Comparison of ENCODE assay signal across 25 mouse cellular contexts in genomic region chr10:58943661-58944400, GRCm38 (mm10).
A peak's percentile ranks its signal among the peaks of the same experiment; 100 is the strongest.
DNase-seq lines count a peak whose midpoint lies in the region; ATAC-seq and TF ChIP-seq lines count a peak whose summit lies in the region.
"Had no signal": no experiment of that assay in that cellular context is flagged by ENCODE, and none has a peak within 500 bp of the region (broad histone marks: within the 10 kb centered on the region; RNA-seq: fewer than 3 reads in every experiment).

No protein-coding gene starts in this region.

- no peaks in the 10 kb centered on the region for H3K9me3 ChIP-seq in embryonic facial prominence, embryonic 13.5 days
- H3K9me3 ChIP-seq in embryonic facial prominence, embryonic 10.5 days: no peaks in the 10 kb centered on the region
- H3K9me3 ChIP-seq in heart, embryonic 10.5 days: no peaks in the 10 kb centered on the region
- no peaks in the 10 kb centered on the region for H3K9me3 ChIP-seq in stomach, embryonic 15.5 days
- H3K9me3 ChIP-seq in stomach, postnatal 0 days (ENCODE audit: control insufficient read depth, low read length): no peaks in the 10 kb centered on the region
- no peaks in the 10 kb centered on the region for H3K9me3 ChIP-seq in forebrain, embryonic 11.5 days (ENCODE audit: control insufficient read depth, low read length)
- H3K9me3 ChIP-seq: forebrain, embryonic 13.5 days; heart, embryonic 12.5 days; hindbrain, embryonic 10.5 days; intestine, embryonic 15.5 days; liver, embryonic 15.5 days; midbrain, embryonic 13.5 days; neural tube, embryonic 13.5 days had no signal

- peaks cover 8% of the 10 kb centered on the region for H3K4me1 ChIP-seq in embryonic facial prominence, embryonic 13.5 days
- H3K4me1 ChIP-seq in embryonic facial prominence, embryonic 10.5 days: no peaks in the 10 kb centered on the region
- H3K4me1 ChIP-seq in heart, embryonic 10.5 days: no peaks in the 10 kb centered on the region
- H3K4me1 ChIP-seq in stomach, embryonic 15.5 days: no peaks in the 10 kb centered on the region
- no peaks in the 10 kb centered on the region for H3K4me1 ChIP-seq in stomach, postnatal 0 days (replicated peaks; ENCODE audit: control insufficient read depth, insufficient read depth)
- no peaks in the 10 kb centered on the region for H3K4me1 ChIP-seq in forebrain, embryonic 11.5 days (replicated peaks; ENCODE audit: control insufficient read depth, insufficient read depth, low read length)
- H3K4me1 ChIP-seq: heart, embryonic 12.5 days; hindbrain, embryonic 10.5 days; intestine, embryonic 15.5 days; liver, embryonic 15.5 days; neural tube, embryonic 13.5 days had no signal

- intact Hi-C loops in heart, postnatal 14 days (cut with DNase I): no loop called here

- TF ChIP-seq EP300 in stomach, postnatal 0 days (optimal IDR thresholded peaks at IDR 0.05): no peak

- 61% methylated on average over 9 of the region's 9 CpGs for WGBS in embryonic facial prominence, embryonic 13.5 days
- WGBS in embryonic facial prominence, embryonic 10.5 days: 83% methylated on average over 9 of the region's 9 CpGs
- 74% methylated on average over 9 of the region's 9 CpGs for WGBS in heart, embryonic 10.5 days
- 61% methylated on average over 9 of the region's 9 CpGs for WGBS in stomach, embryonic 15.5 days
- 55% methylated on average over 9 of the region's 9 CpGs for WGBS in stomach, postnatal 0 days
- 87% methylated on average over 9 of the region's 9 CpGs for WGBS in forebrain, embryonic 11.5 days

- H3K4me2 ChIP-seq in embryonic facial prominence, embryonic 13.5 days: no peak overlapping the region
- H3K4me2 ChIP-seq in stomach, embryonic 15.5 days: no peak overlapping the region
- no peak overlapping the region for H3K4me2 ChIP-seq in stomach, postnatal 0 days (replicated peaks; ENCODE audit: low read depth)
- H3K4me2 ChIP-seq in forebrain, embryonic 11.5 days (ENCODE audit: low read depth, low read length, severe bottlenecking): no peak overlapping the region
- H3K4me2 ChIP-seq: forebrain, embryonic 13.5 days; heart, embryonic 12.5 days; intestine, embryonic 15.5 days; liver, embryonic 15.5 days; midbrain, embryonic 13.5 days; neural tube, embryonic 13.5 days had no signal

- DNase-seq in embryonic facial prominence, embryonic 10.5 days (ENCODE audit: low spot score): no peak
- peak; percentile 13 to 18 for DNase-seq in heart, postnatal 14 days
- no peak for DNase-seq in heart, embryonic 10.5 days (ENCODE audit: low spot score)
- no peak for DNase-seq in stomach, postnatal 0 days (ENCODE audit: low spot score)
- DNase-seq in forebrain, embryonic 11.5 days (ENCODE audit: low spot score): no peak
- DNase-seq: adrenal gland, adult 2 months; adrenal gland, postnatal 36 days; cerebellum, adult 2 months; cerebellum, postnatal 25 days; kidney, adult 2 months; right cerebral cortex, postnatal 4 days had no signal

- no peaks in the 10 kb centered on the region for H3K36me3 ChIP-seq in embryonic facial prominence, embryonic 13.5 days
- no peaks in the 10 kb centered on the region for H3K36me3 ChIP-seq in embryonic facial prominence, embryonic 10.5 days (replicated peaks)
- no peaks in the 10 kb centered on the region for H3K36me3 ChIP-seq in heart, embryonic 10.5 days
- H3K36me3 ChIP-seq in stomach, embryonic 15.5 days: no peaks in the 10 kb centered on the region
- H3K36me3 ChIP-seq in stomach, postnatal 0 days (ENCODE audit: control insufficient read depth, insufficient read depth, low read length): no peaks in the 10 kb centered on the region
- no peaks in the 10 kb centered on the region for H3K36me3 ChIP-seq in forebrain, embryonic 11.5 days (ENCODE audit: control insufficient read depth, insufficient read depth, low read length)
- H3K36me3 ChIP-seq: heart, embryonic 12.5 days; hindbrain, embryonic 10.5 days; intestine, embryonic 15.5 days; liver, embryonic 15.5 days; midbrain, embryonic 13.5 days; neural tube, embryonic 13.5 days had no signal

- ATAC-seq in embryonic facial prominence, embryonic 13.5 days (ENCODE audit: insufficient number of reproducible peaks, insufficient read depth, low FRiP score, low TSS enrichment, low read depth): no peak
- no peak for ATAC-seq in stomach, embryonic 15.5 days (ENCODE audit: insufficient read depth, low FRiP score, low read depth)
- no peak for ATAC-seq in stomach, postnatal 0 days (ENCODE audit: low FRiP score, low TSS enrichment)
- ATAC-seq in forebrain, embryonic 11.5 days (replicated peaks; ENCODE audit: low FRiP score): no peak
- ATAC-seq: activated CD4-positive, CD25-positive, alpha-beta regulatory T cell, adult 4 months; forebrain, embryonic 13.5 days; hindbrain, postnatal 0 days; intestine, embryonic 15.5 days; midbrain, embryonic 13.5 days had no signal

- 0 out of 2 replicates have a peak overlapping the region, but pooled peaks have one; percentile 23 for H3K27ac ChIP-seq in embryonic facial prominence, embryonic 13.5 days
- H3K27ac ChIP-seq in embryonic facial prominence, embryonic 10.5 days (replicated peaks): no peak overlapping the region
- no peak overlapping the region for H3K27ac ChIP-seq in heart, embryonic 10.5 days
- 0 out of 2 replicates have a peak overlapping the region, but pooled peaks have one; percentile 8 for H3K27ac ChIP-seq in stomach, embryonic 15.5 days
- H3K27ac ChIP-seq in stomach, postnatal 0 days (replicated peaks): no peak overlapping the region
- H3K27ac ChIP-seq in forebrain, embryonic 11.5 days (ENCODE audit: low read depth, low read length): no peak overlapping the region
- H3K27ac ChIP-seq: forebrain, embryonic 13.5 days; hindbrain, embryonic 10.5 days; hindbrain, postnatal 0 days; intestine, embryonic 15.5 days; kidney, postnatal 0 days; liver, embryonic 15.5 days; macrophage; midbrain, embryonic 13.5 days; neural tube, embryonic 13.5 days had no signal

- no peak overlapping the region for H3K9ac ChIP-seq in embryonic facial prominence, embryonic 13.5 days
- no peak overlapping the region for H3K9ac ChIP-seq in stomach, embryonic 15.5 days
- H3K9ac ChIP-seq in stomach, postnatal 0 days (ENCODE audit: low read length): no peak overlapping the region
- H3K9ac ChIP-seq in forebrain, embryonic 11.5 days (ENCODE audit: low read length): no peak overlapping the region
- H3K9ac ChIP-seq: forebrain, embryonic 13.5 days; heart, embryonic 12.5 days; intestine, embryonic 15.5 days; liver, embryonic 15.5 days; midbrain, embryonic 13.5 days; neural tube, embryonic 13.5 days had no signal

- TF ChIP-seq CTCF in stomach, postnatal 0 days (IDR thresholded peaks at IDR 0.05; ENCODE audit: low read depth): no peak

- no peak overlapping the region for H3K4me3 ChIP-seq in embryonic facial prominence, embryonic 13.5 days
- H3K4me3 ChIP-seq in embryonic facial prominence, embryonic 10.5 days: no peak overlapping the region
- no peak overlapping the region for H3K4me3 ChIP-seq in heart, embryonic 10.5 days
- no peak overlapping the region for H3K4me3 ChIP-seq in stomach, embryonic 15.5 days (replicated peaks)
- H3K4me3 ChIP-seq in stomach, postnatal 0 days (ENCODE audit: low read depth, low read length): no peak overlapping the region
- H3K4me3 ChIP-seq in forebrain, embryonic 11.5 days (ENCODE audit: low read depth, low read length): no peak overlapping the region
- H3K4me3 ChIP-seq: erythroblast, embryonic 14.5 days; forebrain, embryonic 13.5 days; heart, embryonic 12.5 days; hindbrain, embryonic 10.5 days; intestine, embryonic 15.5 days; liver, embryonic 15.5 days; midbrain, embryonic 13.5 days; neural tube, embryonic 13.5 days had no signal

- no peaks in the 10 kb centered on the region for H3K27me3 ChIP-seq in embryonic facial prominence, embryonic 13.5 days
- H3K27me3 ChIP-seq in embryonic facial prominence, embryonic 10.5 days (replicated peaks; ENCODE audit: low read depth, poor library complexity, severe bottlenecking): peaks cover 3% of the 10 kb centered on the region; the same call in 1 of the 2 replicates
- H3K27me3 ChIP-seq in heart, embryonic 10.5 days (ENCODE audit: insufficient read depth, poor library complexity, severe bottlenecking): peaks cover 44% of the 10 kb centered on the region
- H3K27me3 ChIP-seq in stomach, embryonic 15.5 days (replicated peaks): no peaks in the 10 kb centered on the region
- H3K27me3 ChIP-seq in stomach, postnatal 0 days (ENCODE audit: control insufficient read depth, insufficient read depth, low read length): no peaks in the 10 kb centered on the region
- no peaks in the 10 kb centered on the region for H3K27me3 ChIP-seq in forebrain, embryonic 11.5 days (ENCODE audit: control insufficient read depth, insufficient read depth, low read length)
- H3K27me3 ChIP-seq: forebrain, embryonic 13.5 days; intestine, embryonic 15.5 days; liver, embryonic 15.5 days; midbrain, embryonic 13.5 days; neural tube, embryonic 13.5 days had no signal

Comparison
In these comparisons a context has a peak if more than half of its experiments do, and no peak if none do; other contexts are left out.
1. H3K27ac ChIP-seq: peak in embryonic facial prominence, embryonic 13.5 days (single experiment) and stomach, embryonic 15.5 days (single experiment); none in embryonic facial prominence, embryonic 10.5 days (single experiment), heart, embryonic 10.5 days (single experiment), stomach, postnatal 0 days (single experiment) and forebrain, embryonic 11.5 days (single experiment).
2. DNase-seq: peak in heart, postnatal 14 days (2 of 2); none in embryonic facial prominence, embryonic 10.5 days (single experiment), heart, embryonic 10.5 days (single experiment), stomach, postnatal 0 days (single experiment) and forebrain, embryonic 11.5 days (single experiment).